Mouse (Mus musculus): ENCODE data around the gene Ltf. TPM values are rescaled to one million over a fixed set of nuclear protein-coding genes. Genes with fewer than 3 reads are reported as not detected.
A peak's percentile ranks its signal among the peaks of the same experiment; 100 is the strongest.

Gene Ltf
- polyA plus RNA-seq (2014; fragmentation: Nextera tagmentation; extraction: Ambion mirVana): 0.27 and 0.44 TPM in 2 replicates

- H3K4me3 ChIP-seq (ENCODE audit: low read depth, low read length): no peak within 1 kb of the TSS
- H3K9ac ChIP-seq (ENCODE audit: low read length): no peak within 1 kb of the TSS
- H3K36me3 ChIP-seq (ENCODE audit: control insufficient read depth, insufficient read depth, low read length): no peaks in the 10 kb centered on the region
- no peaks in the 10 kb centered on the region for H3K4me1 ChIP-seq (ENCODE audit: control insufficient read depth, insufficient read depth, low read length)
- no peak for ATAC-seq (ENCODE audit: low FRiP score)
- H3K27ac ChIP-seq (ENCODE audit: low read depth, low read length): no peak within 1 kb of the TSS
- no peaks in the 10 kb centered on the region for H3K27me3 ChIP-seq (ENCODE audit: control insufficient read depth, insufficient read depth, low read length)
- H3K4me2 ChIP-seq: no peak within 1 kb of the TSS
- DNase-seq (ENCODE audit: low spot score, missing footprints): no peak
- 79% methylated on average over 5 of the region's 5 CpGs for WGBS
- no peaks in the 10 kb centered on the region for H3K9me3 ChIP-seq (ENCODE audit: control insufficient read depth, low read length)
These were observed at the start of gene Ltf for GRCm38 (mm10) chr9:111019022-111019421. Ltf (plus strand) TSS chr9:111019271.

GRCm38 (mm10) chr9:110979411-110979810 is 39.7 kb upstream of the Ltf start:
- no peaks in the 10 kb centered on the region for H3K9me3 ChIP-seq (ENCODE audit: control insufficient read depth, low read length)
- no peaks in the 10 kb centered on the region for H3K36me3 ChIP-seq (ENCODE audit: control insufficient read depth, insufficient read depth, low read length)
- no peak overlapping the region for H3K27ac ChIP-seq (ENCODE audit: low read depth, low read length)
- no peak overlapping the region for H3K4me3 ChIP-seq (ENCODE audit: low read depth, low read length)
- ATAC-seq (ENCODE audit: low FRiP score) (no peak), DNase-seq (ENCODE audit: low spot score, missing footprints) (peak; percentile 62)
- no peak overlapping the region for H3K4me2 ChIP-seq
- no peaks in the 10 kb centered on the region for H3K27me3 ChIP-seq (ENCODE audit: control insufficient read depth, insufficient read depth, low read length)
- 93% methylated on average over 11 of the region's 11 CpGs for WGBS
- no peaks in the 10 kb centered on the region for H3K4me1 ChIP-seq (ENCODE audit: control insufficient read depth, insufficient read depth, low read length)
- H3K9ac ChIP-seq (ENCODE audit: low read length): no peak overlapping the region

GRCm38 (mm10) chr9:110982351-110982750 is 36.7 kb upstream of the Ltf start:
- WGBS: 60% methylated on average over 4 of the region's 4 CpGs
- no peak overlapping the region for H3K4me3 ChIP-seq (ENCODE audit: low read depth, low read length)
- no peak overlapping the region for H3K9ac ChIP-seq (ENCODE audit: low read length)
- DNase-seq (ENCODE audit: low spot score, missing footprints): peak; percentile 64
- no peaks in the 10 kb centered on the region for H3K36me3 ChIP-seq (ENCODE audit: control insufficient read depth, insufficient read depth, low read length)
- no peak overlapping the region for H3K27ac ChIP-seq (ENCODE audit: low read depth, low read length)
- no peaks in the 10 kb centered on the region for H3K27me3 ChIP-seq (ENCODE audit: control insufficient read depth, insufficient read depth, low read length)
- H3K4me1 ChIP-seq (ENCODE audit: control insufficient read depth, insufficient read depth, low read length): no peaks in the 10 kb centered on the region
- no peak overlapping the region for H3K4me2 ChIP-seq
- H3K9me3 ChIP-seq (ENCODE audit: control insufficient read depth, low read length): no peaks in the 10 kb centered on the region
- ATAC-seq (ENCODE audit: low FRiP score): no peak

- H3K4me1 ChIP-seq (ENCODE audit: control insufficient read depth, insufficient read depth, low read length): no peaks in the 10 kb centered on the region
- no peak overlapping the region for H3K4me2 ChIP-seq
- no peak overlapping the region for H3K4me3 ChIP-seq (ENCODE audit: low read depth, low read length)
- ATAC-seq (ENCODE audit: low FRiP score) (no peak), DNase-seq (ENCODE audit: low spot score, missing footprints) (no peak)
- no peak overlapping the region for H3K27ac ChIP-seq (ENCODE audit: low read depth, low read length)
- H3K9me3 ChIP-seq (ENCODE audit: control insufficient read depth, low read length): no peaks in the 10 kb centered on the region
- H3K27me3 ChIP-seq (ENCODE audit: control insufficient read depth, insufficient read depth, low read length): no peaks in the 10 kb centered on the region
- H3K36me3 ChIP-seq (ENCODE audit: control insufficient read depth, insufficient read depth, low read length): no peaks in the 10 kb centered on the region
- 94% methylated on average over 9 of the region's 9 CpGs for WGBS
- H3K9ac ChIP-seq (ENCODE audit: low read length): no peak overlapping the region
These were observed 35.0 kb upstream of the Ltf start for GRCm38 (mm10) chr9:110984096-110984495.

- Histone ChIP-seq H3K27me3 (ENCODE audit: control insufficient read depth, insufficient read depth, low read length) (no peaks in the 10 kb centered on the region), H3K4me1 (ENCODE audit: control insufficient read depth, insufficient read depth, low read length) (no peaks in the 10 kb centered on the region), H3K4me2 (no peak overlapping the region), H3K9me3 (ENCODE audit: control insufficient read depth, low read length) (no peaks in the 10 kb centered on the region), H3K4me3 (ENCODE audit: low read depth, low read length) (no peak overlapping the region), H3K36me3 (ENCODE audit: control insufficient read depth, insufficient read depth, low read length) (no peaks in the 10 kb centered on the region), H3K27ac (ENCODE audit: low read depth, low read length) (no peak overlapping the region), H3K9ac (ENCODE audit: low read length) (no peak overlapping the region)
- ATAC-seq (ENCODE audit: low FRiP score) (no peak), DNase-seq (ENCODE audit: low spot score, missing footprints) (no peak)
- WGBS: 93% methylated on average over 5 of the region's 5 CpGs
These were observed 33.5 kb upstream of the Ltf start for GRCm38 (mm10) chr9:110985541-110985940.

GRCm38 (mm10) chr9:110985951-110986350 is 33.1 kb upstream of the Ltf start:
- Histone ChIP-seq H3K4me3 (ENCODE audit: low read depth, low read length) (no peak overlapping the region), H3K9me3 (ENCODE audit: control insufficient read depth, low read length) (no peaks in the 10 kb centered on the region), H3K27ac (ENCODE audit: low read depth, low read length) (no peak overlapping the region), H3K4me2 (no peak overlapping the region), H3K36me3 (ENCODE audit: control insufficient read depth, insufficient read depth, low read length) (no peaks in the 10 kb centered on the region), H3K27me3 (ENCODE audit: control insufficient read depth, insufficient read depth, low read length) (no peaks in the 10 kb centered on the region), H3K4me1 (ENCODE audit: control insufficient read depth, insufficient read depth, low read length) (no peaks in the 10 kb centered on the region), H3K9ac (ENCODE audit: low read length) (no peak overlapping the region)
- WGBS: 83% methylated on average over 8 of the region's 8 CpGs
- ATAC-seq (ENCODE audit: low FRiP score) (no peak), DNase-seq (ENCODE audit: low spot score, missing footprints) (no peak)

GRCm38 (mm10) chr9:110987331-110987730 is 31.7 kb upstream of the Ltf start:
- ATAC-seq (ENCODE audit: low FRiP score) (no peak), DNase-seq (ENCODE audit: low spot score, missing footprints) (no peak)
- Histone ChIP-seq H3K9ac (ENCODE audit: low read length) (no peak overlapping the region), H3K27me3 (ENCODE audit: control insufficient read depth, insufficient read depth, low read length) (no peaks in the 10 kb centered on the region), H3K4me3 (ENCODE audit: low read depth, low read length) (no peak overlapping the region), H3K9me3 (ENCODE audit: control insufficient read depth, low read length) (no peaks in the 10 kb centered on the region), H3K36me3 (ENCODE audit: control insufficient read depth, insufficient read depth, low read length) (no peaks in the 10 kb centered on the region), H3K27ac (ENCODE audit: low read depth, low read length) (no peak overlapping the region), H3K4me2 (no peak overlapping the region), H3K4me1 (ENCODE audit: control insufficient read depth, insufficient read depth, low read length) (no peaks in the 10 kb centered on the region)
- WGBS: 83% methylated on average over 4 of the region's 4 CpGs

- 79% methylated on average over 3 of the region's 3 CpGs for WGBS
- Histone ChIP-seq H3K9me3 (ENCODE audit: control insufficient read depth, low read length) (no peaks in the 10 kb centered on the region), H3K36me3 (ENCODE audit: control insufficient read depth, insufficient read depth, low read length) (no peaks in the 10 kb centered on the region), H3K4me1 (ENCODE audit: control insufficient read depth, insufficient read depth, low read length) (no peaks in the 10 kb centered on the region), H3K4me3 (ENCODE audit: low read depth, low read length) (no peak overlapping the region), H3K27ac (ENCODE audit: low read depth, low read length) (no peak overlapping the region), H3K9ac (ENCODE audit: low read length) (no peak overlapping the region), H3K4me2 (no peak overlapping the region), H3K27me3 (ENCODE audit: control insufficient read depth, insufficient read depth, low read length) (no peaks in the 10 kb centered on the region)
- DNase-seq (ENCODE audit: low spot score, missing footprints) (no peak), ATAC-seq (ENCODE audit: low FRiP score) (no peak)
These were observed 31.0 kb upstream of the Ltf start for GRCm38 (mm10) chr9:110988078-110988477.

- Histone ChIP-seq H3K27me3 (ENCODE audit: control insufficient read depth, insufficient read depth, low read length) (no peaks in the 10 kb centered on the region), H3K4me1 (ENCODE audit: control insufficient read depth, insufficient read depth, low read length) (no peaks in the 10 kb centered on the region), H3K4me3 (ENCODE audit: low read depth, low read length) (no peak overlapping the region), H3K36me3 (ENCODE audit: control insufficient read depth, insufficient read depth, low read length) (no peaks in the 10 kb centered on the region), H3K4me2 (no peak overlapping the region), H3K9ac (ENCODE audit: low read length) (no peak overlapping the region), H3K27ac (ENCODE audit: low read depth, low read length) (no peak overlapping the region), H3K9me3 (ENCODE audit: control insufficient read depth, low read length) (no peaks in the 10 kb centered on the region)
- WGBS: 58% methylated on average over 4 of the region's 4 CpGs
- no peak for DNase-seq (ENCODE audit: low spot score, missing footprints)
- ATAC-seq (ENCODE audit: low FRiP score): no peak
These were observed 29.9 kb upstream of the Ltf start for GRCm38 (mm10) chr9:110989141-110989540.

GRCm38 (mm10) chr9:110989543-110989942 is 29.5 kb upstream of the Ltf start:
- no peak overlapping the region for H3K27ac ChIP-seq (ENCODE audit: low read depth, low read length)
- no peak for ATAC-seq (ENCODE audit: low FRiP score)
- H3K4me3 ChIP-seq (ENCODE audit: low read depth, low read length): no peak overlapping the region
- no peak overlapping the region for H3K9ac ChIP-seq (ENCODE audit: low read length)
- no peaks in the 10 kb centered on the region for H3K9me3 ChIP-seq (ENCODE audit: control insufficient read depth, low read length)
- DNase-seq (ENCODE audit: low spot score, missing footprints): no peak
- H3K27me3 ChIP-seq (ENCODE audit: control insufficient read depth, insufficient read depth, low read length): no peaks in the 10 kb centered on the region
- 91% methylated on average over 2 of the region's 2 CpGs for WGBS
- no peaks in the 10 kb centered on the region for H3K4me1 ChIP-seq (ENCODE audit: control insufficient read depth, insufficient read depth, low read length)
- no peaks in the 10 kb centered on the region for H3K36me3 ChIP-seq (ENCODE audit: control insufficient read depth, insufficient read depth, low read length)
- no peak overlapping the region for H3K4me2 ChIP-seq

Measured in midbrain, embryonic 11.5 days (tissue).